Mouse (Mus musculus): ENCODE results near the gene Abcg2. TPM values are rescaled to one million over a fixed set of nuclear protein-coding genes. Genes with fewer than 3 reads are reported as not detected.

Abcg2 gene
- polyA plus RNA-seq, 1 experiment from 2014 or later = 184 TPM

GRCm38 (mm10) chr6:58694765-58695164, 110.4 kb downstream of the Abcg2 start:
- WGBS (ENCODE audit: insufficient replicate concordance) = 73% methylated on average over 1 of the region's 1 CpGs
- Histone ChIP-seq H3K36me3 (ENCODE audit: control insufficient read depth, insufficient read depth) (peaks cover 46% of the 10 kb centered on the region), H3K4me1 (ENCODE audit: control insufficient read depth, low read depth, low read length) (no peaks in the 10 kb centered on the region), H3K27me3 (ENCODE audit: control insufficient read depth, insufficient read depth, low read depth, low read length) (no peaks in the 10 kb centered on the region), H3K4me3 (ENCODE audit: low read depth, low read length) (no peak overlapping the region), H3K9me3 (replicated peaks; ENCODE audit: control insufficient read depth, low read length) (no peaks in the 10 kb centered on the region), H3K27ac (ENCODE audit: low read length) (no peak overlapping the region), H3K4me2 (ENCODE audit: low read depth, low read length) (no peak overlapping the region), H3K9ac (ENCODE audit: low read depth, low read length) (no peak overlapping the region)
- ATAC-seq (ENCODE audit: low read depth) = no peak

DNA sequence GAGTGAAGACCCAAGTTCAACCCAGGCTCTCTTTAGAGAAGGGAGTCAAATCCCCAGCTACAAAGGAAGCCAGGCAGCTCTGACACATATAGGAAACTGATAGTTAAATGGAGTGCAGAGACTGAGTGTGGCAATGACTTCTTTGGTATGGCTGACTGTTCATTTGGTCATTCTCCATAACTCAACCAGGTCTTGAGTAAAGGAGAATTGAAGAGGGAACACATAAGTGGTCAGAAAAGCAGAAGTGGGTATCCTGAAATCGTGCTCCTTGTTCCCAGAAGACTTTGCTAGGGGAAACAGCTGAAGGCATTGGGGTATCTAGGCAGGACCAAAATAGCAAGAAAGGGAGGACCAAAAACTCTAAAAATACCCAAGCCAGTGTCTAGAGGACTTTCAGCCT, 126.0 kb downstream of the Abcg2 start:
- Histone ChIP-seq H3K4me1 (ENCODE audit: control insufficient read depth, low read depth, low read length) (no peaks in the 10 kb centered on the region), H3K27ac (ENCODE audit: low read length) (no peak overlapping the region), H3K9me3 (replicated peaks; ENCODE audit: control insufficient read depth, low read length) (no peaks in the 10 kb centered on the region), H3K9ac (ENCODE audit: low read depth, low read length) (no peak overlapping the region), H3K4me3 (ENCODE audit: low read depth, low read length) (no peak overlapping the region), H3K27me3 (ENCODE audit: control insufficient read depth, insufficient read depth, low read depth, low read length) (no peaks in the 10 kb centered on the region), H3K4me2 (ENCODE audit: low read depth, low read length) (no peak overlapping the region), H3K36me3 (ENCODE audit: control insufficient read depth, insufficient read depth) (no peaks in the 10 kb centered on the region)
- 3% methylated on average over 1 of the region's 1 CpGs for WGBS (ENCODE audit: insufficient replicate concordance)
- no peak for ATAC-seq (ENCODE audit: low read depth)

GRCm38 (mm10) chr6:58711909-58712308, 127.6 kb downstream of the Abcg2 start:
- Histone ChIP-seq H3K9ac (ENCODE audit: low read depth, low read length) (no peak overlapping the region), H3K9me3 (replicated peaks; ENCODE audit: control insufficient read depth, low read length) (no peaks in the 10 kb centered on the region), H3K4me3 (ENCODE audit: low read depth, low read length) (no peak overlapping the region), H3K27me3 (ENCODE audit: control insufficient read depth, insufficient read depth, low read depth, low read length) (no peaks in the 10 kb centered on the region), H3K27ac (ENCODE audit: low read length) (no peak overlapping the region), H3K4me2 (ENCODE audit: low read depth, low read length) (no peak overlapping the region), H3K4me1 (ENCODE audit: control insufficient read depth, low read depth, low read length) (no peaks in the 10 kb centered on the region), H3K36me3 (ENCODE audit: control insufficient read depth, insufficient read depth) (no peaks in the 10 kb centered on the region)
- 37% methylated on average over 2 of the region's 2 CpGs for WGBS (ENCODE audit: insufficient replicate concordance)
- no peak for ATAC-seq (ENCODE audit: low read depth)

- H3K9ac ChIP-seq (ENCODE audit: low read depth, low read length) = no peak overlapping the region
Measured at GRCm38 (mm10) chr6:58733851-58734250, 149.5 kb downstream of the Abcg2 start.

GRCm38 (mm10) chr6:58735090-58735489, 150.8 kb downstream of the Abcg2 start:
- 4% methylated on average over 1 of the region's 1 CpGs for WGBS (ENCODE audit: insufficient replicate concordance)
- ATAC-seq (ENCODE audit: low read depth) = no peak

More at GRCm38 (mm10) chr6:58733851-58734250, 149.5 kb downstream of the Abcg2 start:
- Histone ChIP-seq H3K36me3 (ENCODE audit: control insufficient read depth, insufficient read depth) (no peaks in the 10 kb centered on the region), H3K4me1 (ENCODE audit: control insufficient read depth, low read depth, low read length) (peaks cover 3% of the 10 kb centered on the region; the same call in 1 of the 2 replicates), H3K4me3 (ENCODE audit: low read depth, low read length) (no peak overlapping the region), H3K9me3 (replicated peaks; ENCODE audit: control insufficient read depth, low read length) (no peaks in the 10 kb centered on the region), H3K27me3 (ENCODE audit: control insufficient read depth, insufficient read depth, low read depth, low read length) (no peaks in the 10 kb centered on the region), H3K27ac (ENCODE audit: low read length) (no peak overlapping the region), H3K4me2 (ENCODE audit: low read depth, low read length) (no peak overlapping the region)
- ATAC-seq (ENCODE audit: low read depth) = no peak
- WGBS (ENCODE audit: insufficient replicate concordance) = 21% methylated on average over 2 of the region's 2 CpGs

More at GRCm38 (mm10) chr6:58735090-58735489, 150.8 kb downstream of the Abcg2 start:
- no peak overlapping the region for H3K27ac ChIP-seq (ENCODE audit: low read length)
- H3K27me3 ChIP-seq (ENCODE audit: control insufficient read depth, insufficient read depth, low read depth, low read length) = no peaks in the 10 kb centered on the region
- H3K9me3 ChIP-seq (replicated peaks; ENCODE audit: control insufficient read depth, low read length) = no peaks in the 10 kb centered on the region
- no peaks in the 10 kb centered on the region for H3K36me3 ChIP-seq (ENCODE audit: control insufficient read depth, insufficient read depth)
- H3K4me1 ChIP-seq (ENCODE audit: control insufficient read depth, low read depth, low read length) = peaks cover 3% of the 10 kb centered on the region; the same call in 1 of the 2 replicates
- no peak overlapping the region for H3K9ac ChIP-seq (ENCODE audit: low read depth, low read length)
- no peak overlapping the region for H3K4me2 ChIP-seq (ENCODE audit: low read depth, low read length)
- H3K4me3 ChIP-seq (ENCODE audit: low read depth, low read length) = no peak overlapping the region

Other genes starting within 250 kb of the Abcg2 start
- gene Vmn1r30, start 141.1 kb upstream of the Abcg2 start, polyA plus RNA-seq (2015; fragmentation: Nextera tagmentation; extraction: Ambion mirVana) = not detected in 2 replicates
- not detected in 2 replicates for gene Vmn1r31, start 109.2 kb upstream of the Abcg2 start, polyA plus RNA-seq (2015; fragmentation: Nextera tagmentation; extraction: Ambion mirVana)
- gene Herc3, start 246.9 kb downstream of the Abcg2 start, polyA plus RNA-seq (2015; fragmentation: Nextera tagmentation; extraction: Ambion mirVana) = 2.8 and 3.7 TPM in 2 replicates

Data from liver, embryonic 16.5 days (tissue).